Mouse (Mus musculus) megakaryocyte progenitor cell, adult 5-6 weeks (primary cell): Measurements from ENCODE around the gene Rps28. TPM values are rescaled to one million over a fixed set of nuclear protein-coding genes. Genes with fewer than 3 reads are reported as not detected.

ENCODE experiments used
- ATAC-seq: replicated peaks from 2 replicates; pipeline ENCODE4 v1.8.0; 2016; ENCODE audit warnings: mild to moderate bottlenecking, moderate TSS enrichment, inconsistent platforms; ENCODE audit not compliant: poor library complexity
- total RNA-seq, 2 experiments: library from RNA; stranded (forward) in 1 of 2; stranded (reverse) in 1 of 2; fragments of 157-497, 149-512 nt in 1 of 2; fragments of 200-1000 nt in 1 of 2; gene quantifications; 2 replicates each; pipeline versions ENCODE4 v1.2.3 to v1.2.4; 2015 to 2017

The Rps28 gene
- total RNA-seq, 2 experiments from 2014 or later = 1,209 to 3,173 TPM

DNA sequence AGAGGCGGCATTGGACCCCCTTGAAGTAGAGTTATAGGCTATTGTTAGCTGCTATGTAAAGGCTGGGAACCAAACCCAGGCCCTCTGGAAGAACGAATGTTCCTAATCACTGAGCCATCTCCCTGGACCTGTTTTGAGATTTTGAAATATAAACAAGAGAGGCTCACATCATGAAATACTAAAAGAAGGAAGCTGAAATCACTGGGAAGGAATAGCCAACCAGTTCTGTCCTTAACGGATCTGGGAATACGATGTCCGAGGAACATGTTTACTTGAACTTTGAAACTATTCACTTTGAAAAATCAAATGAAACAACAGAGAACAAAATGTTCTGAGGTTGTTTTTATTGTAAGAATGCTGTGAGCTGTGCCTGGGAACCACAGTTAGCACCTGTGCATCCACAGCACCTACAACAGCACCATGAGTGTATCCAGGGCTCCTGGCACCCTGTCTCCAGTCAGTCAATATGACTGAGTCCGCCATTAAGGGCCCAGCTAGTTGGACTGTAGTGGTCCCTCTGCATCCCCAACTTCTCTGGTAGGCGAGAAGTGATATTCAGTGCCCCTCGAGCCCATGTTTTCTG lies 49.7 kb downstream of the Rps28 start:
- no peak for ATAC-seq

DNA sequence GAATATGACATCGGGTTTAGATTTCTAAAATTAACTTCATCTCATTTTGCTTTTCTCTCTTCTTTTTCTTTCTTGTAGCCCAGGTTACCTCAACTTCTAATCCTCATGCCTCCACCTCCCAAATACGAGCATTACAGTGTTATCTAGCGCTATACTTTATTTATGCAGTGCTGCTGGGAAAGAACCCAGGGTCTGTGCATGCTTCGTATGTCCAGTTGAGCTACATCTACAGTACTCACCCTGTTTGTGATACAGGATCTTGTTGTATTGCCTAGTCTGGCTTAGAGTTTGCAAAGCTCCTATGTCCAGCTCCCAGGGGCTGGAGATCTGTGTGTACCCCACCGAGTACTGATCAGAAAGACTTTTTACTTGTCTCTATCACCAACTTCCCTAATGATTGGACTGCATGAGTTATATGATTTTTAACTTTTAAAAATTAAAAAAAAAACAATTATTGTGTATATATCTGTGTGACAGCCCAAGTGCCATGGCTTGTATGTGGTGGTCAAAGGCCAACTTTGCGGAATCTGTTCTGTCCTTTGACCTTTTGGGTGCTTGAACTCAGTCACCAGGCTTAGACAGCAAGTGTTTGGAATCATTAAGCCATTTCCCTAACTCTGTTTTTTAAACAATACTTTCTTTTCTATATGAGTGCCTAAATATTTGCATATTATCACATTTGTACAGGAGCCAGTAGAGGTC lies 50.3 kb downstream of the Rps28 start:
- ATAC-seq = no peak

DNA sequence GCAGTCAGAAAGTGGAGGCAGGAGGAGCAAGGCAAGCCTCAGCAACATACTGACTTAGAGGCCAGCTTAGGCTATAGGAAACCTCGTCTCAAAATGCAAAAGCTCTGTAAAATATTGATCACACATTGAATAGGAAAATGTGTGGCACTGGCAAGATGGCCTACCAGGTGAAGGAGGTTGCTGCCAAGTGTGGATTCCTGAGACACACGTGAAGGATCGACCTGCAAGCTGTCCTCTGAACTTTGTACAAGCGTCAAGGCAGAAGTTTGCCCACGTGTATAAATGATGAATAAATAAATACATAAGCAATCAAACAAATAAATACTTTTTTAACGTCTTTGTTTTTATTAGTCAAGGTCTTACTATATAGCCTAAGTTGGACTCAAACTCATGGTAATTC lies 50.9 kb downstream of the Rps28 start:
- no peak for ATAC-seq

DNA sequence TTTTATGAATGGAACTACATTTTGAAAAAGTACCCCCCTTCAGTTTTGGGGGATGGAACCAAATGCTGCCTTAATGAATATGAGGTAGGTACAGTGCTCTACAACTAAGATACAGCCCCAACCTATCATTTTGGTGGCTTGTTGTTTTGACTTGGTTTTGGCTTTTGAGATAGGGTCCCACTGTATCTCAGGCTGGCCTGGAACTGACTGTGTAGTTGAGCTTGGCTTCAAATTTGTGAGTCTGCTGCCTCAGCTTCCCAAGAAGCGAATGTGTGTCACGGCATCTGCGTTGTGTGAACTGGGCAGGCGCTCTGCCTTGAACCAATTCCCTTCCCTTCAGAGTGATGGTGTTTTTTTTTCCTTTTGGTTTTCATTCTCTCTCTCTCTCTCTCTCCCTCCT lies 52.7 kb downstream of the Rps28 start:
- no peak for ATAC-seq

Other genes with a start within 250 kb of the Rps28 start
- gene Zfp414, start 195.5 kb downstream of the Rps28 start, total RNA-seq (2015) = 41.4 and 48.9 TPM in 2 replicates
- gene Zfp414, start 195.5 kb downstream of the Rps28 start, total RNA-seq (2017) = 15.0 and 25.0 TPM in 2 replicates
- gene Pram1, start 186.5 kb downstream of the Rps28 start, total RNA-seq (2015) = 39.0 and 43.7 TPM in 2 replicates
- 10.7 and 11.1 TPM in 2 replicates for gene Pram1, start 186.5 kb downstream of the Rps28 start, total RNA-seq (2017)
- 496 and 582 TPM in 2 replicates for gene Hnrnpm, start 137.7 kb downstream of the Rps28 start, total RNA-seq (2015)
- gene Hnrnpm, start 137.7 kb downstream of the Rps28 start, total RNA-seq (2017) = 298 and 344 TPM in 2 replicates
- gene March2, start 105.9 kb downstream of the Rps28 start, total RNA-seq (2015) = 36.3 and 38.8 TPM in 2 replicates
- 22.8 and 31.4 TPM in 2 replicates for gene March2, start 105.9 kb downstream of the Rps28 start, total RNA-seq (2017)
- gene Rab11b, start 64.0 kb downstream of the Rps28 start, total RNA-seq (2015) = 75.7 and 89.0 TPM in 2 replicates
- gene Rab11b, start 64.0 kb downstream of the Rps28 start, total RNA-seq (2017) = 24.4 and 30.6 TPM in 2 replicates
- 7.3 and 9.2 TPM in 2 replicates for gene Angptl4, start 42.7 kb downstream of the Rps28 start, total RNA-seq (2015)
- gene Angptl4, start 42.7 kb downstream of the Rps28 start, total RNA-seq (2017) = 8.4 and 9.7 TPM in 2 replicates
- 9.6 and 12.7 TPM in 2 replicates for gene Kank3, start 14.0 kb downstream of the Rps28 start, total RNA-seq (2015)
- gene Kank3, start 14.0 kb downstream of the Rps28 start, total RNA-seq (2017) = 5.7 and 9.7 TPM in 2 replicates
- gene Ndufa7, start within 50 bp of the Rps28 start, total RNA-seq (2015) = 161 and 174 TPM in 2 replicates
- gene Ndufa7, start within 50 bp of the Rps28 start, total RNA-seq (2017) = 122 and 151 TPM in 2 replicates
- 31.3 and 37.7 TPM in 2 replicates for gene Cd320, start 18.5 kb upstream of the Rps28 start, total RNA-seq (2015)
- 18.8 and 31.9 TPM in 2 replicates for gene Cd320, start 18.5 kb upstream of the Rps28 start, total RNA-seq (2017)
- 2.2 TPM in 1 of 2 replicates, not detected in the other for gene Gm7029, start 49.3 kb upstream of the Rps28 start, total RNA-seq (2015)
- not detected in 2 replicates for gene Gm7029, start 49.3 kb upstream of the Rps28 start, total RNA-seq (2017)
- 6.6 and 10.8 TPM in 2 replicates for gene Kifc1, start 66.1 kb upstream of the Rps28 start, total RNA-seq (2015)
- 28.6 and 30.3 TPM in 2 replicates for gene Kifc1, start 66.1 kb upstream of the Rps28 start, total RNA-seq (2017)
- 0.17 and 0.37 TPM in 2 replicates for gene Platr17, start 80.6 kb upstream of the Rps28 start, total RNA-seq (2015)
- 0.29 and 1.4 TPM in 2 replicates for gene Platr17, start 80.6 kb upstream of the Rps28 start, total RNA-seq (2017)
- gene Daxx, start 84.9 kb upstream of the Rps28 start, total RNA-seq (2015) = 35.7 and 44.5 TPM in 2 replicates
- 28.7 and 32.1 TPM in 2 replicates for gene Daxx, start 84.9 kb upstream of the Rps28 start, total RNA-seq (2017)
- 51.0 and 56.8 TPM in 2 replicates for gene Tapbp, start 91.3 kb upstream of the Rps28 start, total RNA-seq (2015)
- 47.6 and 48.0 TPM in 2 replicates for gene Tapbp, start 91.3 kb upstream of the Rps28 start, total RNA-seq (2017)
- gene Zbtb22, start 91.3 kb upstream of the Rps28 start, total RNA-seq (2015) = 10.0 and 11.5 TPM in 2 replicates
- 13.3 and 19.2 TPM in 2 replicates for gene Zbtb22, start 91.3 kb upstream of the Rps28 start, total RNA-seq (2017)
- gene Rgl2, start 105.0 kb upstream of the Rps28 start, total RNA-seq (2015) = 20.3 and 22.7 TPM in 2 replicates
- gene Rgl2, start 105.0 kb upstream of the Rps28 start, total RNA-seq (2017) = 37.9 and 47.9 TPM in 2 replicates
- gene Pfdn6, start 115.8 kb upstream of the Rps28 start, total RNA-seq (2015) = 124 and 132 TPM in 2 replicates
- gene Pfdn6, start 115.8 kb upstream of the Rps28 start, total RNA-seq (2017) = 144 and 218 TPM in 2 replicates
- gene Wdr46, start 116.1 kb upstream of the Rps28 start, total RNA-seq (2015) = 43.7 and 53.1 TPM in 2 replicates
- 64.4 and 65.4 TPM in 2 replicates for gene Wdr46, start 116.1 kb upstream of the Rps28 start, total RNA-seq (2017)
- 1.1 and 2.7 TPM in 2 replicates for gene B3galt4, start 126.9 kb upstream of the Rps28 start, total RNA-seq (2015)
- 5.8 and 7.6 TPM in 2 replicates for gene B3galt4, start 126.9 kb upstream of the Rps28 start, total RNA-seq (2017)
- 16.6 and 19.1 TPM in 2 replicates for gene Vps52, start 131.2 kb upstream of the Rps28 start, total RNA-seq (2015)
- 13.7 and 15.7 TPM in 2 replicates for gene Vps52, start 131.2 kb upstream of the Rps28 start, total RNA-seq (2017)
- 3,964 and 4,103 TPM in 2 replicates for gene Rps18, start 131.4 kb upstream of the Rps28 start, total RNA-seq (2015)
- gene Rps18, start 131.4 kb upstream of the Rps28 start, total RNA-seq (2017) = 1,202 and 1,622 TPM in 2 replicates
- 914 and 1,011 TPM in 2 replicates for gene H2-K1, start 175.8 kb upstream of the Rps28 start, total RNA-seq (2015)
- gene H2-K1, start 175.8 kb upstream of the Rps28 start, total RNA-seq (2017) = 697 and 748 TPM in 2 replicates
- 8.1 and 9.6 TPM in 2 replicates for gene Ring1, start 200.1 kb upstream of the Rps28 start, total RNA-seq (2015)
- 9.8 and 12.7 TPM in 2 replicates for gene Ring1, start 200.1 kb upstream of the Rps28 start, total RNA-seq (2017)
- 61.7 and 65.6 TPM in 2 replicates for gene H2-Ke6, start 203.5 kb upstream of the Rps28 start, total RNA-seq (2015)
- gene H2-Ke6, start 203.5 kb upstream of the Rps28 start, total RNA-seq (2017) = 36.6 and 46.5 TPM in 2 replicates
- 6.2 and 9.5 TPM in 2 replicates for gene Slc39a7, start 207.1 kb upstream of the Rps28 start, total RNA-seq (2015)
- gene Slc39a7, start 207.1 kb upstream of the Rps28 start, total RNA-seq (2017) = 101 and 107 TPM in 2 replicates
- gene Rxrb, start 207.2 kb upstream of the Rps28 start, total RNA-seq (2015) = 22.1 and 22.2 TPM in 2 replicates
- gene Rxrb, start 207.2 kb upstream of the Rps28 start, total RNA-seq (2017) = 34.2 and 42.6 TPM in 2 replicates
- gene Col11a2, start 214.9 kb upstream of the Rps28 start, total RNA-seq (2015) = 0.83 and 0.94 TPM in 2 replicates
- gene Col11a2, start 214.9 kb upstream of the Rps28 start, total RNA-seq (2017) = 1.9 and 3.1 TPM in 2 replicates